Mouse (Mus musculus) retina, postnatal 1 day (tissue): Measurements from ENCODE around the gene Gm21708.
"Not testable (repeated sequence)": the region's sequence is repeated elsewhere in the genome, so short reads cannot be mapped to it uniquely, and the experiment has no call there.

ENCODE experiments used
- DNase-seq: peaks from one replicate; pipeline ENCODE4 v3.0.0-alpha.2; 2012

Gene Gm21708

GRCm38 (mm10) chrY:3410067-3410466, at the start of gene Gm21708, which contains the start of gene Gm21704:
Gene Gm21708, minus strand, starts transcription at chrY:3410167.
Gene Gm21704, minus strand, starts transcription at chrY:3410167.
- DNase-seq: not testable (repeated sequence)
